Mouse (Mus musculus) gastrocnemius, postnatal 25 days (tissue): ENCODE measurements around the gene Slc32a1. TPM values are rescaled to one million over a fixed set of nuclear protein-coding genes. Genes with fewer than 3 reads are reported as not detected.

Experiments
- DNase-seq: peaks from one replicate; pipeline ENCODE4 v3.0.0; 2022
- total RNA-seq, 2 experiments: library from RNA; stranded (reverse); gene quantifications; 1 replicate in 1 of 2; 2 replicates in 1 of 2; pipeline ENCODE4 v1.2.3; 2021

Slc32a1 gene
- total RNA-seq, 2 experiments from 2014 or later = not detected

DNA sequence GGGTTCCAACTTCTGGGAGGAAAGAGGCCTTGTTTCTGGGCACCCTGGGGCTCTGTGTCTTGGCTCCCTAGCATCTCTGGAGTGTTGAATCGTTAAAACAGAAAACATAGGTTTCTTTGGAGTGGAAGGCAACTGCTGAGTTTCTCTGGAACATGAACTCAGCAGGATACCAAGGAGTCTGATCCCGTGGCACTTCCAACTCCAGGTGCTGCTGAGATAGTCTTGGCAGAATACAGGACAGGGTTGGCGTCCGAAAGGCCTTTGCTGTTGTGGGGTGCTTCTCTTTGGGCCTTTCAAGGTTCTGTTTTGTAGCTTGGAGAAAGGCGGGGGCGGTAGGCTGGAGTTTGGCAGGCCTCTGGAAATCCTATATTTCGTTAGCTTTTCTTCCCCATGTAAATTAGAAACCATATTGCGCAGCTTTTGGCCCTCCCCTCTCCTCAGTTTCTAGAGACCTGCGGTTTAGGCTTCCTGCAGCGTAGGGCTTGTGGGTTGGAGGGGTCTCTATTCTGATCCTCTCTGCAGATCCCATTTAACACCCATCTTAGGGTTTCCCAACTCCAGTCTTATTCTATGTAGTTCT is 2.2 kb downstream of the Slc32a1 start:
- DNase-seq = no peak

DNA sequence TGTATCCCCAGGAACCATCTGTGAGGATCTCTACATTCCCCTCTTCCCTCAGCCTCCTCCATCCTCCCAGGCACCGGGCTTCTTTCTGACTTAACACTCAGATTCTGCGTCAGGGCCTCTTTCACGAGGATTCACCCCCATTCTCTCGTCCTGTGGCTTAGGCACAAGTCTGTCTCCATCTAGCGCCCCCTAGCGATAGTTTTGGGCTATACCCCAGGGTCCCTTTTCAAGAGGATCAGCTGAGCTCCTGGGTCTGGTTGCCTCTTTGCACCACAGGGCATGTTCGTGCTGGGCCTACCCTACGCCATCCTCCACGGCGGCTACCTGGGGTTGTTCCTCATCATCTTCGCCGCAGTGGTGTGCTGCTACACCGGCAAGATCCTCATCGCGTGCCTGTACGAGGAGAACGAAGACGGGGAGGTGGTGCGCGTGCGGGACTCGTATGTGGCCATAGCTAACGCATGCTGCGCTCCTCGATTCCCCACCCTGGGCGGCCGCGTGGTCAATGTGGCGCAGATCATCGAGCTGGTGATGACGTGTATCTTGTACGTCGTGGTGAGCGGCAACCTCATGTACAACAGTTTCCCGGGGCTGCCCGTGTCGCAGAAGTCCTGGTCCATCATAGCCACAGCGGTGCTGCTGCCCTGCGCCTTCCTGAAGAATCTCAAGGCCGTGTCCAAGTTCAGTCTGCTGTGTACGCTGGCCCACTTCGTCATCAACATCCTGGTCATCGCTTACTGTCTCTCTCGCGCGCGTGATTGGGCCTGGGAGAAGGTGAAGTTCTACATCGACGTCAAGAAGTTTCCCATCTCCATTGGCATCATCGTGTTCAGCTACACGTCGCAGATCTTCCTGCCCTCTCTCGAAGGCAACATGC is 3.2 kb downstream of the Slc32a1 start:
- DNase-seq = no peak

DNA sequence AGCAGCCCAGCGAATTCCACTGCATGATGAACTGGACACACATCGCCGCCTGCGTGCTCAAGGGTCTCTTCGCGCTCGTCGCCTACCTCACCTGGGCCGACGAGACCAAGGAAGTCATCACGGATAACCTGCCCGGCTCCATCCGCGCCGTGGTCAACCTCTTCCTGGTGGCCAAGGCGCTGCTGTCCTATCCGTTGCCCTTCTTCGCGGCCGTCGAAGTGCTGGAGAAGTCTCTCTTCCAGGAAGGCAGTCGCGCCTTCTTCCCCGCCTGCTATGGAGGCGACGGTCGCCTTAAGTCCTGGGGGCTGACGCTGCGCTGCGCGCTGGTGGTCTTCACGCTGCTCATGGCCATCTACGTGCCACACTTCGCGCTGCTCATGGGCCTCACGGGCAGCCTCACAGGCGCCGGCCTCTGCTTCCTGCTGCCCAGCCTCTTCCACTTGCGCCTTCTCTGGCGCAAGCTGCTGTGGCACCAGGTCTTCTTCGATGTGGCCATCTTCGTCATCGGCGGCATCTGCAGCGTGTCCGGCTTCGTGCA is 3.9 kb downstream of the Slc32a1 start:
- no peak for DNase-seq

DNA sequence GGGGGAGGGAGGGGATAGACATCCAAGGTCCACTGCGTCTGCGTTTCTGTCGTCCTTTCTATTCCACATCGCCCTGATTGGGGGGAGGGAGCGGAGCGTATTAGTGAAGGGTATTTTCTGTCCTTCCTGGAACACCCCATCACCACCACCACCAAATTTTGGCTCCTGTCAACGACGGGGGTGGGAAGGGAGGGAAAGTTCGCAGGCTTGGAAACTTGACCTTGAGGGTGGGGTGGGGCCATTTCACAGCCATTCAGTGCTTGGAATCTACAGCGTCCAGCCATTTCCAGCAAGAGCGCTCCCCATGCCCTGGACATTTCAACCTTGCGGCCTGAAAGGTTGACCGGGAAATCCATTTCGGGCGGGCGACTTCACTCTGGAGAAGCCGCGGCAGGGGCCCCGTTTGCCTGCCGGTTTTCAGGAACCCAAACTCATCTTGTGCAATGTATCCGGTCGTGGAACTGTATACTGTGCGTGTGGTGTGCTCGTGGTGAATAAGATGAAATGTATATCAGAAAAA is 4.7 kb downstream of the Slc32a1 start:
- no peak for DNase-seq

DNA sequence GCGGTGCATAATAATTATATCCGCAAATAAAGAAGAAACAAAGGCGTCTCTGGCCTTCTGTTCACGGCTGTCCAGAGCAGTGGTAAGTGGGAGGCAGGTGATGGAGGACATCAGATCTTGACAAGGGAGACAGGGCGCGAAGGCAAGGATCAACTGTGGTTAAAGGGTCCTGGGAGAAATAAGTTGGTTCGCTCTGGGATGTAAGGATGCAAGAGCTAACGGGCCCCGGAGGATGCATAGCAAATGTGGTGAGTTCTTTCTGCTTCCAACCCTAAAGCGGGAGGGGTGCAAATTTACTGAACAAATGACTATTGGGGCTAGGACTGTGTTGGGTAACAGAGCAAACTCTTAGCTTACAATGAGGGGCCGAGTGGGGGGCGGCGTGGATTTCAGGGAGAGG is 5.1 kb downstream of the Slc32a1 start:
- no peak for DNase-seq

DNA sequence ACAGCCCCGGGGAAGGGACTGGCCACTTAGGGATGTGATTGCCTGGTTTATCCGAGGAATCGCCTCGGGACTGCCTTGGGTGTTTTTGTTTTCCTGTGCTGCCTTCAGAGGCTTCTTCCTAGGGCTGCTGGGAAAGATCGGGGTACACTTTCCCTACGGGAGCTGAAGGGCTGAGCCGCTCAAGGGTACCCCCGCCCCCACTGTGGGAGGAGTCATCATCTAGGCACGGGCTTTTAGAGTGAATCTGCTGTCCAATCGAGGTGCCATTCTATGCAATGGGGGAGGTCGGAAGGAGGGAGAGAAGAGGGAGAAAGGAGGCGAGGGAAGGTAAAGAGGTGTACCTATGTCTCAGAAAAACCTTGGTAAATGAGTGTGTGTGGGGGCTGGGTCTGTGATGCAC is 5.7 kb downstream of the Slc32a1 start:
- DNase-seq = no peak

DNA sequence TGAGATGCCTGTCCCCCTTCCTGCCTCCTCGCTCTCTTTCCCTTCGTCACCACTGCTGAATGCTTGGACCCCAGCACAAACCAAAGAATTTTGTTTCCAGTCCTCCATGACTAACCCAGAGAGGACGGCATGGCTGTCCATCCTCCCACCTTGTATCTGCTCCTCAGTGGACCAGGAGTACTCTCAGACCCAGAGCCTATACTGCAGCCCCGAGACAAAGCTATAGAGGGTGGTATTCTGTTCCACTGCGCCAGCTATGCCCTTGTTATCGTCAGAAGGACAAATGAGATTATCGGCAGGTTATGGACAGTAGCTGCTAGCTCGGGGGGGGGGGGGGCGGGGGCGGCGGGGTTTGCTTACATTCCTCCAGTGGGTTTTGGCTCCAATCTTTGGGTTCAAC is 6.2 kb downstream of the Slc32a1 start:
- no peak for DNase-seq

DNA sequence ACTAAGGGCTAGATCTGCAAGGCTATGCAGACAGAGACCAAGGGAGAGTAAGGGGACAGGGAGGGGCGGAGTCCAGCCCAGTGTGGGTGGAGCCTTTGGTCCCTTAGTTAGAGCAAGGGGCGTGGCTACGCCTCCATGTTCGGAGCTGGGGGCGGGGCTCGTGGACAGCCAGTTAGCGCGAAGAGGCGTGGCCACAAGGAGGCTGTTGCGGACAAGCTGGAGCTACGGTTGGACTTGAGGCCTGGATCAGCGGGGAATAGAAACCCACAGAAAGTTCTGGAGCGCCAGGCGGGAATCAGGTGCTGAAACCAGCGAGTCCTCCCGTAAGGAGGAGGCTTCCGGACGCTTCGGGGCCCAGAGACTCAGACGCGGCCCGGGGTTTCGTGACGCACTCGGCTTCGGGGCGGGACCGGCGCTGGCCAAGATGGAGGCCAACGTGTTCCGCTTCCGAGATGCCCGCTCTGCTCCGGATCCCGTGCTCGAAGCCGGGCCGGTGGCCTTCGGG is 14.2 kb downstream of the Slc32a1 start, which contains the start of gene Actr5:
TSS of gene Actr5 (plus strand) at position 171 of the 505 bp plus-strand sequence.
- peak; percentile 90 for DNase-seq

DNA sequence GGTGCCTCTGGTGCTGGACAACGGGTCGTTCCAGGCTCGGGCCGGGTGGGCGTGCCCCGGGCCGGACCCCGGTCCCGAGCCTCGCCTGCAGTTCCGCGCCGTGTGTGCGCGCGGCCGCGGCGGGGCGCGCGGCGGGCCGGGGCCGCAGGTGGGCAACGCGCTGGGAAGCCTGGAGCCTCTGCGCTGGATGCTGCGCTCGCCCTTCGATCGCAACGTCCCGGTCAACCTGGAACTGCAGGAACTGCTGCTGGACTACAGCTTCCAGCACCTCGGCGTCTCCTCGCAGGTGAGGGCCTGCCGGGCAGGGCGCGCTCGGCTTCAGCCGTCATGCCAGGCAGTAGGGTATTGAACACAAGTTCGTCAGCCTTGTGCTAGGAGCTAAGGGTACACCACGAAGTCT is 14.7 kb downstream of the Slc32a1 start:
- no peak for DNase-seq

DNA sequence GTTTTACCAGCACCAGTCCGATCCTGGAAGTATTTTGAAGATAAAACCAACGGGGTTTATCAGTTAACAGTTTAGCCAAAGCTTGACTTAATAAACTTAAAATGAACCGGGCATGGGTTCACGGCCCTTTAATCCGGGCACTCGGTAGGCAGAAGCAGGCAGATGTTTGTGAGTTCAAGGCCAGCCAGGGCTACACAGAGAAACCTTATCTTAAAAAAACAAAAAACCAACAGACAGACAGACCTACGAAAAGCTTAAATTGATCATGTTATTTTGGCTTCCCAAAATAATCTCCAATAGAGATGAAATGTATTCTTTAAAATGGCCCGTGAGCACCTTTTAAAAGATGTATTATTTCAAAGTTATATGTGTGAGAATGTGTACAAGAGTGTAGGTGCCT is 15.1 kb downstream of the Slc32a1 start:
- DNase-seq = no peak

DNA sequence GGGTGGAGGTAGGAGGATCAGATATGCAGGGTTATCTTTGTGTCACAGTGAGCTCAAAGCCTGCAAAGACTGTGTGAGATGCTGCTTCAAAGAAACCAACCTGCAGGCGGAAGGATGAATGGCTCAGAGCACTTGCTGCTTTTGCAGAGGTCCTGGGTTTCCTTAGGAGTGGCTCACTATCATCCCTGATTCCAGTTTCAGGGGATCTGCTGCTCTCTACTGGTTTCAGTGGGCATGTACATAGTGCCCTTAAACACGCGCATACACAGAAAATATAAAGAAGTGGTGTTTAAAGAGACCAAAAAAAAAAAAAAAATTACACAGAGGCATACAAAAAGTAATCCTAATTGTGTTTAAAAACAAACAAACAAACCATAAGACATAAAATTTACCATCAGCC is 18.3 kb downstream of the Slc32a1 start:
- DNase-seq = no peak

DNA sequence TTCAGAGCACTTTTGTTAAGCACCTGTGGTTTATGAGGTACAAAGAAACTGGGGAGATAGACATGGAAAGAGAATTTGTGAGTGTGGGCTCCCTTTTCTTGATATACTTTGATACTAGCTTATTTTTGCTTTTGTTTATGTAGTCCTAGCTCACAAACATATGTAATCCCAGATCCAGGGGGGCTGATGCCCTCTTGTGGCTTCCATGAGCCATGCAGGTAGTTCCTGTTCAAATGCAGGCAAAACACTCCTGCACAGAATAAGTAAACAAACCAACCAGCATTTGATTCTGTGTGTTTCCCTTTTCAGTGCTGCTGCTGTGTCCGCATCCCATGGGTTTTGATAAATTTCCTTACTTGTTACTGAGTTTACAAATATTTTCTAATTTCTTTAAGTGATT is 18.8 kb downstream of the Slc32a1 start:
- DNase-seq = no peak

DNA sequence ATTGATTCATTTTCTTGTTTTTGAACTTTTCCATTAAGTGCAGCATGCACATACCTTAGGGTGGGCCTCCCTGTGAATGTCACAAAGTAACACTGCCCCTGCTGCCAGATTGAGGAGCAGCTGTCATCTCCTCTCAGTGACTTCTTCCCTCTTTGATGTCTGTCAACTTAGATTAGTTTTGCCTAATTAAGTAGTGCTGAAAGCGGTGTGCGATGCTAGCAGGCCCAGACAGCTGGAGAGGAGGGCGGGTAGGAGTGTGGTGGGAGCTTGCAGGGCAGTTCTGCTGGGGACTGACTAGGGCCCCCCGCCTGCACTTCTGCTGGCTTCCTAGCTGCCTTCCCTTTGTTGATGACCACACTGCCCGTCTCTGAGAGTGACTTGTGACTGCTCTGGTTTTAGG is 21.3 kb downstream of the Slc32a1 start:
- no peak for DNase-seq

DNA sequence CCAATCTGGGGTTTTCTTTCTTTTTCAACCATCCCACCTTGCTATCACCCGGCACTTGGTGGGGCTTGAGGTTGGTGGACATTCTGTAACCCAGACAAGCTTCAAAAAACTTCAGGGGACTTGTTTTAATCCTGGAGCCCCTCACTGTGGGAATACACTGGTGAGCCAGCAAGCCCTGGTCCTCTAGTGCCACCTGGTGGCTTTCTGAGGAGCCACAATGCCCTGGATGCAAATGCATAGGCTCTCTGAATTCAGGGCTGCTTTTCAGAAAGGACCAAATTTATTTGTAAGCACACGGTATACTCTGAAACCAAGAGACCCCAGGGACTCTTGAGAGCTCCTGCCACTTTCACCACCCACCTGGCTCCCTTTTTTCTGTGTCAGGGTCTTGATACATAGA is 31.3 kb downstream of the Slc32a1 start:
- DNase-seq = no peak

DNA sequence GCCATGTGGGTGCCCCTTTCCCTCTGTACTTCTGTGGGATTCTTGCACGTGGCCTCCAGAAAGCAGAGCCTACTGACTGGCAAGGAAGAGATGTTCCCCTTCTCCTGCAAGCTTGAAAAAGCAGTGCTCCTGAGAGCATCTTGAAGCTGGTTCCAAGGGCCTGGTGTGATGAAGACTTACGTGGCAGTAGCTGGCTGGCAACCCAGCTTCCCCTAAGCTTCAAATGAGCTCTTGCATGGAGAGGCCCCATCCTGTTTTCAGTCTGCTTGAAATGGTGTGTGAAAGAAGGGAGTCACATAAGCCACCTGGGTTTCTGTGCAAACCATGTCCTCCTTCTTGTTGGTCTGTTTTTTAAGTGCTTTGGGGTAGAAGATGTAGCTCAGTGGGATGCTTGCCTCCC is 32.0 kb downstream of the Slc32a1 start:
- no peak for DNase-seq

DNA sequence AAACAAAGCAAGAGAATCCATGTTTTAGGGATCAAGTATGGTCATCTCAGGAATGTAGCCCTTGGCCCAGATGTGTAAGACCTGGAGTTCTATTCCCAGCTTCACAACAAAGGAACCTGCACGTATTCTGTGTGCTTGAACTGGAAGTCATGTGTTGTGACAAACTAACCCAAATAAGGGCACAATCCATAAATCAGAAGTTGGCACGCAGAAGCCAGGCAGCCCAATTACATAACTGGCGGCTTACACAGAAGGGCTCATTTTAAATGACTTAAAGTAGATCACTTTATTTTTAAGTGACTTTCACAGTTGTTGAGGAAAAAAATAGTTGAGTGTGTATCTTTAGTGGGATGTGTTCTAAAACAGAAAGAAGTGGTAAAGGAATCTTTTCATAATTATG is 33.2 kb downstream of the Slc32a1 start:
- no peak for DNase-seq

DNA sequence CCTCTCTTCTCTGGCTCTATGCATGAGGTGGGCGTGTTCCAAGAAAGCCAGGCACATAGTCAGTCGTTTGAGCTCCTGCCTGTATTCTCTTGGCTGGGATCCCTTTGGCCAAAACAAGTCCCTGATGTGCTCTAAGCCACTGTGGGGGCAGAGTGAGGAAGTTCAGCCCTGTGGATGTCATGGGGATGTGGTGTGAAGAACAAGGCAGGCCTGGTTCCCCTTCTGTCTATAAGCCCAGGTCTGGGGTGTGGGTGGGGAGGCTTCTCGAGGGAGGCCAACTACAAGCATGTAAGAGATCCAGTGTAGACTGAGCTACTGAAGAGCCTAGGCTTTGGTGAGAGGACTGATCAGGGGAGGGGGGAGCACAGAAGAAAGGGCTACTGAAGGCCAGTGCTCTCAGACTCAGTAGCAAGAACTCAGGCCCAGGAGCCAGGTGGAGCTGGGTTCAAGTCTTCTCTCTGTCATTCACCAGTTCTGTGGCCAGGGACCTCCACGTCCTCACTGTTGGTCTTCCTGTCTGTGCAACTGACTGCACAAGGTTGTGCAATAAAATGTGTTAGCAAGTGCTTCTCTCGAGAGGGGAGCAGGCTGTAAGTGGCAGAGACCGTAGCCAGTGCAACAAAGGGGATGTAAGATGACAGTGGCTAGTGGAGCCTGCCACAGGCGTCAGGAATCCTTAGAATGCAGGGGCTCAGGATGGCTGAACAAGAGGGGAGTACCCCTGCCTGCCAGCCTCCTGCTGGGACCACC is 40.8 kb downstream of the Slc32a1 start:
- no peak for DNase-seq

DNA sequence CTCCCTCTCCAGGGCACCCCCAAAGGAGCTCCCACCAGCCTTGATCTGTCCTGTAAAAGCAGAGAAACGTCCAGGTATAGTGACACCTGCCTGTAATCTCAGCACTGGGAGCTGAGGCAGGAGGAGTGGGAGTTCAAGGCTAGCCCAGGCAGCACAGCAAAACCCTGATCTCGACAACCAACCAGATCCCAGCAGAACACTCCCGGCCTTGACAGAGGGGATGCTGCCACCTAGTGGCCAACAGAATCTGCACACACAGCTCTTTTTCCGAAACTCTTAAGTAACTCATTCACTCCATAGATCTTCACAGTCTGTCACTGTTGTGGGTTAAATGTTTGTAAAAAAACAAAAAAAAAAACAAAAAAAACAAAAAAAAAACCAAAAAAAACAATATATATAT is 42.4 kb downstream of the Slc32a1 start:
- peak; percentile 39 for DNase-seq

DNA sequence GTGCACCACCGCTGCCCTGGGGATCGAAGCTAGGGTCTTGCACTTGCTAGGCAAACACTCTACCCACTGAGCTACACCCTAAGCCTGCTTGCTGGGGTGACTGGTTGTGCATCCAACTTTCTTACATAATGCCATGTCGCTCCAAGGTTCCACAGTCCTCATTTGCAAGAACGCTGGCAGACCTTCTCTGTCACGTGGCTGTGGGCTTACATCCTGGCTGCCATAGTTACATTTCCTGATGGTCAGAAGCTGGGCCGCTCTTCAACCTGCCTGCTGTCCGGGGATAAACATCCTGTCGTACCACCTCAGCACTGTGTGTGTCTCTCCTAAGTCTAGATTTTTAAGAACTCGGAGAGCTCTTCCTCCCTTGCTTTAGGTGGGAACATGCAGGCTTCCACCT is 44.1 kb downstream of the Slc32a1 start:
- DNase-seq = no peak

DNA sequence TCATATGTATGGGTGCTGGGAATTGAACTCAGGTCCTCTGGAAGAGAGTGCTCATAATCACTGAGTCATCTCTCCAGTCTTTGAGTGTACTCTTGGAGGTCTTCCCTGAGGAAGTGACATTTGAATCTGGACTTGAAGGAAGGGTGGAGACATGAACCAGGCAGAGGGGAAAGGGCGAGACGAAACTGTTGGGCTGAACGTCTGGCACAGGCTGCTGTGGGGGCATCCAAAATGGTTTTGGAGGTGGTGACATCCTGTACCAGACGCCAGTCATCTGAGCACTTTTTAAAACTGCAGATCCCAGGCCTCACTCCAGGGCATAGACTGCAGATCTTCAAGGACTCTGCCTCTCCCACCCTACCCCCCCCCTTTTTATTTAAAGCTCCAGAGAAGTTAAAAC is 45.2 kb downstream of the Slc32a1 start:
- no peak for DNase-seq

DNA sequence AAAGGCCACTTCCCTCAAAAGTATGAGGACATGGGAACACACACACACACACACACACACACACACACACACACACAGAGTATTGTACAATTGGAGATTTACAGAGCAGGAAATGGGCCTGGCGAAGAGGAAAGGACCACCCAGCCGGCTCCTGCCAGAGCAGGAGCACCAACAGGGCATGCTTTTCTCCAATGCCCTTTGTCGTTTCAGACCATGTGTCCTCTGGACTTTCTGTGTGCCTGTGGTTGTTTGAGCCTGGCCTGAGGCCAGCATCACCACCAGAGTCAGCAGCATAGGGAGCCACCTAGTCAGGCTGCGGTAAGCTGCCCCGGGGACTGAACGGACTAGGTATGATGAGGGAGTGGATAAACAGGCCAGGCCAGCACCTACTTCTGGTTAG is 48.3 kb downstream of the Slc32a1 start:
- DNase-seq = no peak

DNA sequence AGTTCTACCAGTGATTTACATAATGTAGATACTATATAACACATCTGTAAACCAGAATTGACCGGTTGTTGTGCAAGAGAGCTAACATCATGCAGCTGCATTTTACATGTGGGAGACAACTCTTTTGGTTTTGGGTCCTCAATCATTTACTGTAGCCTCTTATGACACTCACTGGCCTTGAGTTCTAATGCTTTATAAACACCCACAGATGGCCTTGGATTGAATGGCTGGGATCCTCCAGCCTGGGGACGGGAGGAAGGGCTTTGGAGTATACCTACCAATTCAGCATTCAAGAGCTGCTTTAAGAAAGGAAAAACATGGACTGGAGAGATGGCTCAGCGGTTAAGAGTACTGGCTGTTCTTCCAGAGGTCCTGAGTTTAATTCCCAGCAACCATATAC is 48.8 kb downstream of the Slc32a1 start:
- no peak for DNase-seq

DNA sequence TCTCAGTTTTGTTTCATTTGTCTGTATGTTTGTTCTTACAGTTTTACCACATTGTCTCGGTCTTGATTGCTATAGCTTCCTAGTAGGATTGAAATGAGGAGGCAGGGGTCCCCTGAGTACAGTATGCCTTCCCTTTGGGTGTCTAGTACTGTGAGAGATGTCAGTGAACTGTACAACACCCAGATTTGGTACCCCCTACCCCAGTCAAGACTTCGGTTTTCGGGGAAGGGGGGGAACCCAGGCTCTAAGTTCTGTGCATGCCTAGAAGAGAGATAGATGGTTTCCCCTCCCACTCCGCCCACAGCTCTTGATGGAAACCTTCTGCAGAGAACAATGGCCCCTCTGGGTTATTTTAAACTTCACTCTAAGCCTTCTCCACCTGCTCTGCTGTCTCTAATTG is 54.5 kb downstream of the Slc32a1 start, which contains the start of gene Ppp1r16b:
TSS of gene Ppp1r16b (plus strand) at position 301 of the 400 bp plus-strand sequence.
- DNase-seq = no peak
